Mouse (Mus musculus) erythroid progenitor cell, adult 5-6 weeks (primary cell): ENCODE data around the gene Olfr1373. TPM values are rescaled to one million over a fixed set of nuclear protein-coding genes. Genes with fewer than 3 reads are reported as not detected.
"Not testable (repeated sequence)": the region's sequence is repeated elsewhere in the genome, so short reads cannot be mapped to it uniquely, and the experiment has no call there.

Experiments used
- ATAC-seq: replicated peaks from 2 replicates; pipeline ENCODE4 v1.8.0; 2016; ENCODE audit warnings: moderate number of reproducible peaks, mild to moderate bottlenecking, moderate TSS enrichment, inconsistent platforms; ENCODE audit not compliant: poor library complexity, low FRiP score, severe bottlenecking
- total RNA-seq, 2 experiments: library from RNA; stranded (forward) in 1 of 2; stranded (reverse) in 1 of 2; fragments of 150-400 nt in 1 of 2; fragments of 186-747, 209-891 nt in 1 of 2; gene quantifications; 2 replicates each; pipeline versions ENCODE4 v1.2.3 to v1.2.4; 2015 to 2017; ENCODE audit warnings: low replicate concordance in 2 of 2

The Olfr1373 gene
- total RNA-seq (2015; ENCODE audit: low replicate concordance) (not detected in 2 replicates), total RNA-seq (2017; ENCODE audit: low replicate concordance) (not detected in 2 replicates)

GRCm38 (mm10) chr11:52145428-52145827 lies at the start of gene Olfr1373:
Gene Olfr1373, minus strand, starts transcription at chr11:52145528.
- ATAC-seq = not testable (repeated sequence)

- not testable (repeated sequence) for ATAC-seq
Observed at GRCm38 (mm10) chr11:52180651-52181050, 35.3 kb upstream of the Olfr1373 start.

- not testable (repeated sequence) for ATAC-seq
Observed at GRCm38 (mm10) chr11:52179897-52180296, 34.6 kb upstream of the Olfr1373 start.

GRCm38 (mm10) chr11:52168461-52168860 lies 23.1 kb upstream of the Olfr1373 start:
- no peak for ATAC-seq

- ATAC-seq = not testable (repeated sequence)
Observed at GRCm38 (mm10) chr11:52167901-52168302, 22.6 kb upstream of the Olfr1373 start.

GRCm38 (mm10) chr11:52167126-52167525 lies 21.8 kb upstream of the Olfr1373 start:
- ATAC-seq = no peak

GRCm38 (mm10) chr11:52163926-52164325 lies 18.6 kb upstream of the Olfr1373 start:
- no peak for ATAC-seq

- ATAC-seq = not testable (repeated sequence)
Observed at GRCm38 (mm10) chr11:52143675-52144074, 1.7 kb downstream of the Olfr1373 start.

GRCm38 (mm10) chr11:52130451-52131068 lies 14.8 kb downstream of the Olfr1373 start:
- no peak for ATAC-seq

GRCm38 (mm10) chr11:52129621-52130450 lies 15.5 kb downstream of the Olfr1373 start:
- no peak for ATAC-seq

- ATAC-seq = no peak
Observed at GRCm38 (mm10) chr11:52129171-52129570, 16.2 kb downstream of the Olfr1373 start.

- no peak for ATAC-seq
Observed at GRCm38 (mm10) chr11:52128316-52129061, 16.8 kb downstream of the Olfr1373 start.

GRCm38 (mm10) chr11:52127760-52128159 lies 17.6 kb downstream of the Olfr1373 start:
- no peak for ATAC-seq

GRCm38 (mm10) chr11:52127169-52127568 lies 18.2 kb downstream of the Olfr1373 start:
- ATAC-seq = no peak

- no peak for ATAC-seq
Observed at GRCm38 (mm10) chr11:52124468-52124867, 20.9 kb downstream of the Olfr1373 start.

- ATAC-seq = no peak
Observed at GRCm38 (mm10) chr11:52122045-52122444, 23.3 kb downstream of the Olfr1373 start.

GRCm38 (mm10) chr11:52120415-52120814 lies 24.9 kb downstream of the Olfr1373 start:
- not testable (repeated sequence) for ATAC-seq

GRCm38 (mm10) chr11:52117156-52117555 lies 28.2 kb downstream of the Olfr1373 start:
- no peak for ATAC-seq

GRCm38 (mm10) chr11:52116117-52116516 lies 29.2 kb downstream of the Olfr1373 start:
- not testable (repeated sequence) for ATAC-seq

- ATAC-seq = peak; percentile 88
Observed at GRCm38 (mm10) chr11:52115479-52115878, 29.8 kb downstream of the Olfr1373 start.
